Mouse (Mus musculus): Measurements from ENCODE around the gene Ncf2.
"Not testable (repeated sequence)": the region's sequence is repeated elsewhere in the genome, so short reads cannot be mapped to it uniquely, and the experiment has no call there.

DNA sequence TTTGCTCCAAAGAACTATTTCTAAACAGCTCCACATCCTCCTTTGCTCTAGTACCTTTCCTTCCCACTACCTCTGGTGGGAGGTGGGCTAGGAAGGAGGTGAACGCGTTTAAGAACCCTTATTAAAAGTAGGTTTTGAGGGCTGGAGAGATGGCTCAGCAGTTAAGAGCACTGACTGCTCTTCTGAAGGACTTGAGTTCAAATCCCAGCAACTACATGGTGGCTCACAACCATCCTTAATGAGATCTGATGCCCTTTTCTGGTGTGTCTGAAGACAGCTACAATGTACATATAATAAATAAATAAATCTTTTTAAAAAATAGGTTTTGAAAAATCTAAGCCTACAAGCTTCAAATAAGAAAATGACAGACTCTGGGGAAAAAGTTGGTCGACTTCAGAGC lies 14.5 kb upstream of the Ncf2 start:
- TF ChIP-seq POLR2A (IDR thresholded peaks at IDR 0.05; ENCODE audit: borderline replicate concordance, control insufficient read depth, low read depth, low read length); CTCF (IDR thresholded peaks at IDR 0.05; ENCODE audit: control insufficient read depth, insufficient read depth, low read length): not testable (repeated sequence)

Measured in bone marrow, adult 2 months (tissue).